Mouse (Mus musculus): ENCODE measurements around the gene Wfdc16. TPM values are rescaled to one million over a fixed set of nuclear protein-coding genes. Genes with fewer than 3 reads are reported as not detected.
"Not testable (repeated sequence)": the region's sequence is repeated elsewhere in the genome, so short reads cannot be mapped to it uniquely, and the experiment has no call there.

Gene Wfdc16
- total RNA-seq, 2 experiments from 2014 or later: not detected

DNA sequence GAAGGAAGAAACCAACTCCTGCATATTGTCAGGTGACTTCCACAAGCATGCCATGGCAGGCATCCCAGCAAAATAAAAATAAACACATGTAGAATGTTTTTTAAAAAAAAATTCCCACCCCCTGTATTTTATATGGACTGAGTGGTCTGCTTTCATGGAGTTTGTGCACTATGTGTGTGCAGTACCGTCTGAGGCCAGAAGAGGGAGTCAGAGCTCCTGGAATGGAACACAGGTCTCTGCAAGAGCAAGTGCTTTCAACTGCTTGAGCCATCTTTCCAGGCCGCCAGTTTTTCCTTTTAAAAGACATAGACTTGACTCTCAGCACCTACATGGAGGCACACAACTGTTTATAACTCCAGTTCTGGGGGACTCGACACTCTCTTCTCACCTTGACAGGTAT lies 35.1 kb downstream of the Wfdc16 start:
- DNase-seq (ENCODE audit: low spot score in 2 of 2): no peak

DNA sequence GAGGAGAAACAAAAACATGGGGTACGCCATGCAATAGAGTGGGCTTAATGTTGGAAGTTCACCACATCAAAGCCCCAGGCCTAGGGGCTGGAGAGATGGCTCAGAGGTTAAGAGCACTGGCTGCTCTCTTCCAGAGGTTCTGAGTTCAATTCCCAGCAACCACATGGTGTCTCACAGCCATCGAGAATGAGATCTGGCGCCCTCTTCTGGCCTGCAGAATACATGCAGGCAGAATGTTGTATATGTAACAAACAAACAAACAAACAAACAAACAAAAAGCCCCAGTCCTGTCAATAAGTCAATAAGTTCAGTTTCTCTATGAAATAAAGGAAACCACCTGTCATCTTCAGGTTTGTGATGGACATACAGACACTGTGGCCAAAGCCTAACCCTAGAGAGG lies 38.4 kb downstream of the Wfdc16 start:
- DNase-seq (ENCODE audit: low spot score in 2 of 2): no peak

DNA sequence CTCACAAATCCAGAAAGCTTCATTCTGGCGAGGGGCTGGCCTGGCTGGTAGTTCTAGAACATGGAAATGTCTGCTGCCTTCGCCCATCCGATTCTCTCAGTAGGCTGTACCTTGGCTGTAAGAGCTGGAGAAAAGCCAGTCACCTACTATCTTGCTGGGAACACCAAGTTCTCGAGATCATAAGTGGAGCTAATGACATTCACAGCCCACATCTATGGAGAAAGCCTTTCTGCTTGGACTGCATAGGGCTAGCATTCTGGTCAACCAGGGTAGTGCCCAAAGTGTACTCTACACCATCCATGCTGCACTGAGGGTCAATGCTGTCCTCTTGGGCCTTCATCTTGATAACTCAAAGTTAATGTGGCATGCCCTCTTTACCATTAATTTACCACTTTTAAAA lies 45.1 kb downstream of the Wfdc16 start, which contains the start of gene Eppin:
Eppin (minus strand) TSS at position 101 of the 400 bp plus-strand sequence.
- no peak for DNase-seq (ENCODE audit: low spot score in 2 of 2)

DNA sequence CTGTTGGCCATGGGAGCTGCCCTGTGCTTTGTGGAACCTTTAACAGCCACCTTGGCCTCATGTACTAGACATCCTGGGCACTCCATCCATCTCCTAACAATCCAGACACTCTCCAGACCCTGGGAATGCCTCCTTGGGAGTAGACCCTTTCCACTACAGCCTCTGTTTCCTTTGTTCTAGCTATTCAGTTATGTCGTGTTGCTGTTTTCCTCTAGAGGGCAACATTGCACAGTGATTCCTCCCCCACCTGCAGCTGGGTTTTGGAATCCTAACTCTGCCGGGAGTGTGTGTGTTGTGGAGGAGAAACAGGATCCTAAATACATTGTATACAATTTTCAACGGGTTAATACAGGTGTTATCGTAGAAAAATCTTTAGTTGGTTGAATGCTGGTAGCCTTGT lies 46.6 kb downstream of the Wfdc16 start:
- no peak for DNase-seq (ENCODE audit: low spot score in 2 of 2)

DNA sequence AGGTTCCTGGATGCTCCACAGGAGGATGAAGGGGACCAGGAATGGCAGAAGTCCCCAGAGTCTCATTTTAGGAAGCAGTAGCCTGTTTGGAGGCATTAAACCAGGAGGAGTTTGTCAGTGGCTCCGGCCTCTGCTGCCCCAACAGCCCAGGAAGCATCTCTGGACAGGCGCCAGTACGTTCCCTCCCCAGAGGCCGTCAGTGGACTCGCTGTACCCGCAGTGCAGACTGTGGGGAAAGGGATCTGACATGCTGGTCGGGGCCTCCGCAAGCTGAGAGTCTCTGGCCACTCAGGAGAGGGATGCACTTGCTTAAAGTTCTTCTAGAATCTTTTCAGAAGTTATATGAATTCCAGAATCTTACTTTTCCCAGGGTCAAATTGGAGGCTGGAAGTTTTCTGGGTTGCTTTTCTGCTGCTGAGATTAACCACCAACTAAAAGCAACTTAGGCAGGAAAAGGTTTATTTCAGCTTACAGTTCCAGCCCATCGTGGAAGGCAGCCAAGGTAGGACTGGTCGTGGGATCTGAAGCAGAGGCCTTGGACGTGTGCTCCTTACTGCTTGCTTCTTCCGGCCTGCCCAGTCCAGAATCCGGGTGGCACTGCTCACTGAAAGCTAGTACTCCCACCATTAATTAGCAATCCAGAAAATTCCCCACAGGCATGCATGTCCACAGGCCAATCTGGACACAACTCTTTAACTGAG lies 53.4 kb downstream of the Wfdc16 start, which contains the start of gene Wfdc6a:
Wfdc6a (minus strand) TSS at position 423 of the 701 bp plus-strand sequence.
- not testable (repeated sequence) for DNase-seq (ENCODE audit: low spot score in 2 of 2)

Other genes starting within 250 kb of the Wfdc16 start
- gene Slpi, start 249.7 kb downstream of the Wfdc16 start, total RNA-seq (2021): 10 to 100 TPM; 21.8 to 45.7 TPM
- gene Rbpjl, start 235.7 kb downstream of the Wfdc16 start, total RNA-seq (2021): not detected
- 1 to 10 TPM in 1 of 2 experiments, under 1 TPM in 1; 0.76 to 1.7 TPM for gene Matn4, start 233.6 kb downstream of the Wfdc16 start, total RNA-seq (2021)
- 100 to 1,000 TPM; 133 to 150 TPM for gene Sdc4, start 194.9 kb downstream of the Wfdc16 start, total RNA-seq (2021)
- gene Sys1, start 181.8 kb downstream of the Wfdc16 start, total RNA-seq (2021): 10 to 100 TPM; 28.7 to 33.3 TPM
- gene Gm20458, start 177.8 kb downstream of the Wfdc16 start, total RNA-seq (2021): 1 to 10 TPM in 1 of 2 experiments, not detected in 1; 5.7 TPM
- not detected for gene Trp53tg5, start 165.1 kb downstream of the Wfdc16 start, total RNA-seq (2021)
- 10 to 100 TPM in 1 of 2 experiments, 1 to 10 TPM in 1; 7.6 to 20.9 TPM for gene Dbndd2, start 152.7 kb downstream of the Wfdc16 start, total RNA-seq (2021)
- gene Pigt, start 141.3 kb downstream of the Wfdc16 start, total RNA-seq (2021): 10 to 100 TPM; 63.3 to 93.6 TPM
- gene Wfdc2, start 76.4 kb downstream of the Wfdc16 start, total RNA-seq (2021): under 1 TPM in 1 of 2 experiments, not detected in 1; 0.74 TPM
- gene Spint3, start 65.3 kb downstream of the Wfdc16 start, total RNA-seq (2021): not detected
- gene Wfdc6a, start 53.3 kb downstream of the Wfdc16 start, total RNA-seq (2021): under 1 TPM; 0.38 to 0.40 TPM
- not detected for gene Eppin, start 45.2 kb downstream of the Wfdc16 start, total RNA-seq (2021)
- not detected for gene Wfdc6b, start 25.3 kb downstream of the Wfdc16 start, total RNA-seq (2021)
- gene Wfdc8, start 25.2 kb downstream of the Wfdc16 start, total RNA-seq (2021): not detected
- not detected for gene Wfdc10, start 17.2 kb upstream of the Wfdc16 start, total RNA-seq (2021)
- gene Wfdc9, start 17.8 kb upstream of the Wfdc16 start, total RNA-seq (2021): not detected
- not detected for gene Wfdc11, start 35.3 kb upstream of the Wfdc16 start, total RNA-seq (2021)
- not detected for gene Wfdc13, start 46.3 kb upstream of the Wfdc16 start, total RNA-seq (2021)
- gene Spint4, start 59.7 kb upstream of the Wfdc16 start, total RNA-seq (2021): not detected
- not detected for gene Spint5, start 76.5 kb upstream of the Wfdc16 start, total RNA-seq (2021)
- gene Wfdc3, start 107.1 kb upstream of the Wfdc16 start, total RNA-seq (2021): under 1 TPM; 0.20 to 0.45 TPM
- gene Dnttip1, start 107.2 kb upstream of the Wfdc16 start, total RNA-seq (2021): 10 to 100 TPM; 34.0 to 35.2 TPM
- 1 to 10 TPM; 1.4 to 4.0 TPM for gene Ube2c, start 131.1 kb upstream of the Wfdc16 start, total RNA-seq (2021)
- gene Tnnc2, start 141.2 kb upstream of the Wfdc16 start, total RNA-seq (2021): 10 to 100 TPM in 1 of 2 experiments, not detected in 1; 11.3 TPM
- 10 to 100 TPM; 25.0 to 28.4 TPM for gene Snx21, start 147.0 kb upstream of the Wfdc16 start, total RNA-seq (2021)
- 10 to 100 TPM; 32.6 to 36.6 TPM for gene Acot8, start 166.1 kb upstream of the Wfdc16 start, total RNA-seq (2021)
- gene Zswim3, start 166.3 kb upstream of the Wfdc16 start, total RNA-seq (2021): 1 to 10 TPM; 4.2 to 5.3 TPM
- 10 to 100 TPM; 11.0 to 11.4 TPM for gene Zswim1, start 183.9 kb upstream of the Wfdc16 start, total RNA-seq (2021)
- gene Spata25, start 189.7 kb upstream of the Wfdc16 start, total RNA-seq (2021): not detected
- 100 to 1,000 TPM; 103 to 106 TPM for gene Ctsa, start 194.1 kb upstream of the Wfdc16 start, total RNA-seq (2021)
- 1 to 10 TPM; 1.4 to 1.7 TPM for gene Neurl2, start 194.7 kb upstream of the Wfdc16 start, total RNA-seq (2021)
- 10 to 100 TPM; 22.5 to 55.9 TPM for gene Pltp, start 218.9 kb upstream of the Wfdc16 start, total RNA-seq (2021)
- 10 to 100 TPM; 35.1 to 48.6 TPM for gene Pcif1, start 240.5 kb upstream of the Wfdc16 start, total RNA-seq (2021)